Mouse (Mus musculus) G1E (cell line): Measurements from ENCODE around the gene Pla2g3. TPM values are rescaled to one million over a fixed set of nuclear protein-coding genes. Genes with fewer than 3 reads are reported as not detected.

ENCODE experiments used
- ATAC-seq: 2 replicates; pipeline ENCODE4 v1.8.0; 2016; ENCODE audit warnings: mild to moderate bottlenecking; ENCODE audit not compliant: insufficient number of reproducible peaks, poor library complexity, low FRiP score, severe bottlenecking; ENCODE audit errors: extremely low read depth
- DNase-seq: peaks from one replicate; pipeline ENCODE4 v3.0.0; 2012; ENCODE audit warnings: low spot score
- H3K27me3 ChIP-seq: 2 replicates; pipeline ENCODE4 v1.6.1; 2012; ENCODE audit warnings: mild to moderate bottlenecking, low read length, inconsistent platforms; ENCODE audit not compliant: insufficient read depth
- H3K36me3 ChIP-seq: replicated peaks from 2 replicates; pipeline ENCODE3; 2012; ENCODE audit warnings: mild to moderate bottlenecking, inconsistent platforms
- H3K4me1 ChIP-seq: 2 replicates; pipeline ENCODE4 v1.6.1; 2012; ENCODE audit warnings: low read depth, low read length, inconsistent platforms, mixed read lengths; ENCODE audit not compliant: insufficient read depth
- H3K4me3 ChIP-seq: 2 replicates; pipeline ENCODE4 v1.5.1; 2012; ENCODE audit warnings: low read depth, mild to moderate bottlenecking, inconsistent platforms, low read length, moderate library complexity, mixed read lengths
- H3K9me3 ChIP-seq: replicated peaks from 2 replicates; pipeline ENCODE4 v1.6.1; 2012; ENCODE audit warnings: inconsistent platforms
- CTCF ChIP-seq: IDR thresholded peaks from 2 replicates; pipeline ENCODE4 v1.5.1; 2012; ENCODE audit warnings: low read depth, low read length, inconsistent platforms, mixed read lengths
- GATA1 ChIP-seq: IDR thresholded peaks from 2 replicates; pipeline ENCODE4 v1.6.1; 2012; ENCODE audit warnings: borderline replicate concordance, low read length, inconsistent platforms, mixed read lengths
- GATA2 ChIP-seq: IDR thresholded peaks from 2 replicates; pipeline ENCODE4 v1.6.1; 2012; ENCODE audit warnings: low read depth, low read length, inconsistent platforms, borderline replicate concordance
- POLR2AphosphoS5 ChIP-seq: IDR thresholded peaks from 2 replicates; pipeline ENCODE4 v1.6.1; 2012; ENCODE audit warnings: low read depth, low read length, inconsistent platforms; ENCODE audit not compliant: insufficient replicate concordance
- TAL1 ChIP-seq: conservative IDR thresholded peaks from 2 replicates; pipeline ENCODE4 v1.6.1; 2012; ENCODE audit warnings: low read depth, low read length, inconsistent platforms, mixed read lengths
- polyA plus RNA-seq: library from polyadenylated mRNA; stranded (reverse); fragments of >175 nt; gene quantifications from 2 replicates; pipeline ENCODE4 v1.2.3, GENCODE M21; 2012
- total RNA-seq, 2 experiments: library from RNA; stranded (forward) in 1 of 2; stranded (reverse) in 1 of 2; fragments of 200-1000 nt in 1 of 2; fragments of >200 nt in 1 of 2; fragmentation: Nextera tagmentation in 1 of 2; gene quantifications; 2 replicates each; pipeline ENCODE4 v1.2.3; 2014 to 2017

Pla2g3 gene
- total and polyA plus RNA-seq, 3 experiments: 0.11 TPM; not detected in 2

DNA sequence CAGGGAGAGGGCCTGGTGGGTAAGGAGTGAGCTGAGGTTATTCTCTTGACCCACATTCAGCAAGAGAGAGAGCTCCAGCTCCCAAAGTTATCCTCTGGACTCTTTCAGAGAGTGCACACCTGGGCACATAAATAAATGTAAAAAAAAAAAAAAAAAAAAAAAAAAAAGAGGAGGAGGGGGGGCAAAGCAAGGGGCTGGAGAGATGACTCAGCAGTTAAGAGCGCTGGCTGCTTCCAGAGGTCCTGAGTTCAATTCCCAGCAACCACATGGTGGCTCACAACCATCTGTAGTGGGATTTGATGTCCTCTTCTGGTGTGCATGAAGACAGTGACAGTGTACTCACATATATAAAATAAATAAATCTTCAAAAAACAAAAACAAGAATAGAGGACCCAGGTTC is 9.2 kb downstream of the Pla2g3 start:
- ATAC-seq (no peak), DNase-seq (no peak)
- Histone ChIP-seq H3K27me3 (peaks cover 21% of the 10 kb centered on the region; the same call in 1 of the 2 replicates), H3K9me3 (no peaks in the 10 kb centered on the region), H3K36me3 (no peaks in the 10 kb centered on the region), H3K4me3 (no peak overlapping the region), H3K4me1 (no peaks in the 10 kb centered on the region)
- TF ChIP-seq POLR2AphosphoS5 (no peak), CTCF (no peak), TAL1 (no peak), GATA2 (no peak), GATA1 (no peak)

DNA sequence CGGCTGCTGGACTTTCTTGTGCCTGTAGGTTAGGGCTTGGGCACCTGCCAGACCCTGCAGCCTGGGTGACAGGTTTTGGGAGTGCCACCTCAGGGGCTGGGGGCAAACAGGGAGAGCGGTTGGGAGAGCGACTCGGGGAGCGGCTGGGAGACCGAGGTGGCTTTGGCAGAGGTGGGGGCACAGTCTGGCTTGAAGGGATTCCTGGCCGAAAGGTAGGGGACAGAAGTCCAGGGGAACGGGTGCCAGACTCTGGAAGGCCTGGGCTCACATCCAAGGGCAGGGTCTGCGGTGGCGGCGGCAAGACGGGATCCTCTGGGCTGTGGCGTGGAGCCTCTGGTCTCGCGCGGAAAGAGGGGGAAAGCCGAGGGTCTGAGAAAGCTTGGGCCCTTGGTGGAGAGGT is 14.0 kb downstream of the Pla2g3 start:
- ATAC-seq (no peak), DNase-seq (no peak)
- H3K4me3 ChIP-seq: no peak overlapping the region
- no peak for TF ChIP-seq TAL1
- TF ChIP-seq POLR2AphosphoS5: no peak
- no peak for TF ChIP-seq CTCF
- TF ChIP-seq GATA2: no peak
- no peak for TF ChIP-seq GATA1
- no peaks in the 10 kb centered on the region for H3K36me3 ChIP-seq
- H3K9me3 ChIP-seq: no peaks in the 10 kb centered on the region
- peaks cover 23% of the 10 kb centered on the region for H3K27me3 ChIP-seq
- H3K4me1 ChIP-seq: no peaks in the 10 kb centered on the region

DNA sequence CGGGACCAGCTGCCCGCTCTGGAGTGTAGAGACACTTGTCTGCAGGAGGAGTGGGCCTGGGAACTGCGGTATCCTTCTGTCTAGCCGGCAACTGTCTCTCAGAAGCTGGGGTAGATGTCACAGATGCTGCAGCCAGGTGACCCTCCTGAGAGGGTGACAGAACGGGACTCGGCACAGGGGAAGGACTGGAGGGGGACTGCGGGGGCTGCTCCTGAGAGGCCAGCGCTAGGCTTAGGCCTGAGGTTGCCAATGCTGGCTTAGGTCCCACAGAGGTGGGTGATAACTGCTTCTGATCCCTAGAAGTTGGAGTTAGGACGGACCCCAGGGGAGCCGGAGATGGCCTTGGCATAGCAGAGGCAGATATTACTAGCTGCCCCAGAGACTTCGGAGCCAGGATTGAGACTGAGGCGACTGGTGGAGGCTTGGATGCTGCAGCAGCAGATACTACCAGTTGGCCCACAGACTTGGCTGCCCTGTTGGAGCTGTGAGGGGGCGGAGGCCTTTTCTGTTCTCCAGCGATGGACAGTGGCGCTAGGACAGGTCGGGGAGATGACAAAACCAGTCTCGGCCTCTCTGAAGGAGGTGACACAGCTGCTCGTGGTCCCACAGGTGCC is 14.5 kb downstream of the Pla2g3 start:
- DNase-seq (no peak), ATAC-seq (no peak)
- Histone ChIP-seq H3K36me3 (no peaks in the 10 kb centered on the region), H3K27me3 (peaks cover 28% of the 10 kb centered on the region), H3K4me3 (no peak overlapping the region), H3K4me1 (no peaks in the 10 kb centered on the region; the same call in 1 of the 2 replicates), H3K9me3 (no peaks in the 10 kb centered on the region)
- TF ChIP-seq TAL1: no peak
- no peak for TF ChIP-seq CTCF
- TF ChIP-seq GATA2: no peak
- no peak for TF ChIP-seq GATA1
- no peak for TF ChIP-seq POLR2AphosphoS5

- Histone ChIP-seq H3K27me3 (peaks cover 35% of the 10 kb centered on the region), H3K4me1 (peaks cover 11% of the 10 kb centered on the region), H3K4me3 (no peak overlapping the region), H3K9me3 (no peaks in the 10 kb centered on the region), H3K36me3 (no peaks in the 10 kb centered on the region)
- no peak for TF ChIP-seq GATA2
- TF ChIP-seq POLR2AphosphoS5: no peak
- TF ChIP-seq GATA1: no peak
- no peak for TF ChIP-seq TAL1
- TF ChIP-seq CTCF: no peak
- ATAC-seq (no peak), DNase-seq (no peak)
Observed at GRCm38 (mm10) chr11:3503755-3504693, 15.9 kb downstream of the Pla2g3 start.

DNA sequence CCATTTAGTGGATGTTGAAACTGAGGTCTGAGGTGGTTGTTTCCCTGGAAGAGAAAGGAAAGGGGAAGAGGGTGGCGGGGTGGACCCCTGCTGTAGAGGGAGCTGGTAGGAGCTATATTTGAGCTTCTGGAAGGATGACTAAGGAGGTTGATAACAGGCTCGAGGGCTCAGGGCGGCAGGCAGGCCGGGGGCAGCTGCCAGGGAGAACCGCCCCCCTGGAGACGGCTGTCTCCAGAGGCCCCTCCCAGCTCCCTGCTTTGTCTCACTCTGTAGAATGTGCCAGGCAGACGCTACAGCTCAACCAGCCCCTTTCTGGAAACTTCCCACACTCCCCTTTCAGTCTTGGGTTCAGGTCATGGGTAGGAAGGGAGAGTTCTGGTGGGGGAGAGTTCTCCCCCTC is 20.1 kb downstream of the Pla2g3 start:
- DNase-seq (no peak), ATAC-seq (no peak)
- Histone ChIP-seq H3K36me3 (no peaks in the 10 kb centered on the region), H3K9me3 (no peaks in the 10 kb centered on the region), H3K4me1 (peaks cover 30% of the 10 kb centered on the region), H3K27me3 (peaks cover 21% of the 10 kb centered on the region), H3K4me3 (no peak overlapping the region; the same call in 1 of the 2 replicates)
- no peak for TF ChIP-seq GATA1
- no peak for TF ChIP-seq POLR2AphosphoS5
- no peak for TF ChIP-seq CTCF
- TF ChIP-seq GATA2: no peak
